Mouse (Mus musculus): ENCODE data around the gene Cblc. TPM values are rescaled to one million over a fixed set of nuclear protein-coding genes. Genes with fewer than 3 reads are reported as not detected.

Gene Cblc
- polyA plus RNA-seq, 1 experiment from 2014 or later: not detected

GRCm38 (mm10) chr7:19743791-19744190, 52.8 kb downstream of the Cblc start:
- no peaks in the 10 kb centered on the region for H3K27me3 ChIP-seq (replicated peaks; ENCODE audit: control insufficient read depth, insufficient read depth, low read length)
- H3K27ac ChIP-seq (ENCODE audit: low read length): no peak overlapping the region
- no peaks in the 10 kb centered on the region for H3K36me3 ChIP-seq (ENCODE audit: control insufficient read depth, insufficient read depth)
- no peak overlapping the region for H3K9ac ChIP-seq (replicated peaks; ENCODE audit: low read depth, low read length)
- H3K4me2 ChIP-seq (ENCODE audit: low read length): no peak overlapping the region
- WGBS: 93% methylated on average over 6 of the region's 6 CpGs
- H3K9me3 ChIP-seq (ENCODE audit: control insufficient read depth, low read length): no peaks in the 10 kb centered on the region
- no peak overlapping the region for H3K4me3 ChIP-seq (replicated peaks; ENCODE audit: low read length)
- no peak for ATAC-seq
- peaks cover 23% of the 10 kb centered on the region for H3K4me1 ChIP-seq (replicated peaks; ENCODE audit: control insufficient read depth, insufficient read depth, low read length)

GRCm38 (mm10) chr7:19742468-19742867, 54.1 kb downstream of the Cblc start:
- Histone ChIP-seq H3K27ac (ENCODE audit: low read length) (no peak overlapping the region), H3K4me1 (replicated peaks; ENCODE audit: control insufficient read depth, insufficient read depth, low read length) (peaks cover 11% of the 10 kb centered on the region), H3K9ac (replicated peaks; ENCODE audit: low read depth, low read length) (no peak overlapping the region), H3K27me3 (replicated peaks; ENCODE audit: control insufficient read depth, insufficient read depth, low read length) (no peaks in the 10 kb centered on the region), H3K36me3 (ENCODE audit: control insufficient read depth, insufficient read depth) (peaks cover 2% of the 10 kb centered on the region; the same call in 1 of the 2 replicates), H3K4me2 (ENCODE audit: low read length) (no peak overlapping the region), H3K4me3 (replicated peaks; ENCODE audit: low read length) (no peak overlapping the region), H3K9me3 (ENCODE audit: control insufficient read depth, low read length) (no peaks in the 10 kb centered on the region)
- ATAC-seq: no peak
- 69% methylated on average over 5 of the region's 5 CpGs for WGBS

- Histone ChIP-seq H3K36me3 (ENCODE audit: control insufficient read depth, insufficient read depth) (peaks cover 6% of the 10 kb centered on the region; the same call in 1 of the 2 replicates), H3K9ac (replicated peaks; ENCODE audit: low read depth, low read length) (no peak overlapping the region), H3K4me2 (ENCODE audit: low read length) (no peak overlapping the region), H3K9me3 (ENCODE audit: control insufficient read depth, low read length) (no peaks in the 10 kb centered on the region), H3K4me1 (replicated peaks; ENCODE audit: control insufficient read depth, insufficient read depth, low read length) (peaks cover 2% of the 10 kb centered on the region), H3K27me3 (replicated peaks; ENCODE audit: control insufficient read depth, insufficient read depth, low read length) (no peaks in the 10 kb centered on the region), H3K27ac (ENCODE audit: low read length) (no peak overlapping the region), H3K4me3 (replicated peaks; ENCODE audit: low read length) (no peak overlapping the region)
- 21% methylated on average over 8 of the region's 8 CpGs for WGBS
- no peak for ATAC-seq
Measured at GRCm38 (mm10) chr7:19741329-19742031, 55.1 kb downstream of the Cblc start.

GRCm38 (mm10) chr7:19740269-19740668, 56.3 kb downstream of the Cblc start:
- Histone ChIP-seq H3K27me3 (replicated peaks; ENCODE audit: control insufficient read depth, insufficient read depth, low read length) (no peaks in the 10 kb centered on the region), H3K4me2 (ENCODE audit: low read length) (no peak overlapping the region), H3K9me3 (ENCODE audit: control insufficient read depth, low read length) (no peaks in the 10 kb centered on the region), H3K27ac (ENCODE audit: low read length) (no peak overlapping the region), H3K4me1 (replicated peaks; ENCODE audit: control insufficient read depth, insufficient read depth, low read length) (no peaks in the 10 kb centered on the region), H3K36me3 (ENCODE audit: control insufficient read depth, insufficient read depth) (peaks cover 6% of the 10 kb centered on the region; the same call in 1 of the 2 replicates), H3K4me3 (replicated peaks; ENCODE audit: low read length) (no peak overlapping the region), H3K9ac (replicated peaks; ENCODE audit: low read depth, low read length) (no peak overlapping the region)
- 91% methylated on average over 11 of the region's 11 CpGs for WGBS
- ATAC-seq: no peak

- H3K4me1 ChIP-seq (replicated peaks; ENCODE audit: control insufficient read depth, insufficient read depth, low read length): no peaks in the 10 kb centered on the region
- no peak overlapping the region for H3K9ac ChIP-seq (replicated peaks; ENCODE audit: low read depth, low read length)
- H3K27me3 ChIP-seq (replicated peaks; ENCODE audit: control insufficient read depth, insufficient read depth, low read length): no peaks in the 10 kb centered on the region
- H3K36me3 ChIP-seq (ENCODE audit: control insufficient read depth, insufficient read depth): peaks cover 7% of the 10 kb centered on the region; the same call in 1 of the 2 replicates
- H3K9me3 ChIP-seq (ENCODE audit: control insufficient read depth, low read length): no peaks in the 10 kb centered on the region
- ATAC-seq: no peak
- no peak overlapping the region for H3K27ac ChIP-seq (ENCODE audit: low read length)
- WGBS: 89% methylated on average over 3 of the region's 3 CpGs
- H3K4me2 ChIP-seq (ENCODE audit: low read length): no peak overlapping the region
- H3K4me3 ChIP-seq (replicated peaks; ENCODE audit: low read length): no peak overlapping the region
Measured at GRCm38 (mm10) chr7:19738771-19739170, 57.8 kb downstream of the Cblc start.

- 91% methylated on average over 15 of the region's 16 CpGs for WGBS
- Histone ChIP-seq H3K27ac (ENCODE audit: low read length) (no peak overlapping the region), H3K4me3 (replicated peaks; ENCODE audit: low read length) (no peak overlapping the region), H3K9me3 (ENCODE audit: control insufficient read depth, low read length) (no peaks in the 10 kb centered on the region), H3K4me1 (replicated peaks; ENCODE audit: control insufficient read depth, insufficient read depth, low read length) (no peaks in the 10 kb centered on the region), H3K27me3 (replicated peaks; ENCODE audit: control insufficient read depth, insufficient read depth, low read length) (no peaks in the 10 kb centered on the region), H3K4me2 (ENCODE audit: low read length) (no peak overlapping the region), H3K36me3 (ENCODE audit: control insufficient read depth, insufficient read depth) (peaks cover 12% of the 10 kb centered on the region; the same call in 1 of the 2 replicates), H3K9ac (replicated peaks; ENCODE audit: low read depth, low read length) (no peak overlapping the region)
- ATAC-seq: no peak
Measured at GRCm38 (mm10) chr7:19736389-19737057, 60.1 kb downstream of the Cblc start.

GRCm38 (mm10) chr7:19734178-19734666, 62.4 kb downstream of the Cblc start:
- no peak for ATAC-seq
- Histone ChIP-seq H3K4me3 (replicated peaks; ENCODE audit: low read length) (no peak overlapping the region), H3K9ac (replicated peaks; ENCODE audit: low read depth, low read length) (no peak overlapping the region), H3K9me3 (ENCODE audit: control insufficient read depth, low read length) (no peaks in the 10 kb centered on the region), H3K4me1 (replicated peaks; ENCODE audit: control insufficient read depth, insufficient read depth, low read length) (no peaks in the 10 kb centered on the region), H3K4me2 (ENCODE audit: low read length) (no peak overlapping the region), H3K36me3 (ENCODE audit: control insufficient read depth, insufficient read depth) (peaks cover 28% of the 10 kb centered on the region; the same call in 1 of the 2 replicates), H3K27ac (ENCODE audit: low read length) (no peak overlapping the region), H3K27me3 (replicated peaks; ENCODE audit: control insufficient read depth, insufficient read depth, low read length) (no peaks in the 10 kb centered on the region)
- WGBS: 88% methylated on average over 10 of the region's 10 CpGs

Other genes with a start within 250 kb of the Cblc start
- gene Ppp1r37, start 233.7 kb downstream of the Cblc start, polyA plus RNA-seq (2015; fragmentation: Nextera tagmentation; extraction: Ambion mirVana): 31.9 and 38.8 TPM in 2 replicates
- 0.26 TPM in 1 of 2 replicates, not detected in the other for gene Zfp296, start 219.5 kb downstream of the Cblc start, polyA plus RNA-seq (2015; fragmentation: Nextera tagmentation; extraction: Ambion mirVana)
- 120 and 124 TPM in 2 replicates for gene Gemin7, start 219.2 kb downstream of the Cblc start, polyA plus RNA-seq (2015; fragmentation: Nextera tagmentation; extraction: Ambion mirVana)
- gene Clasrp, start 192.3 kb downstream of the Cblc start, polyA plus RNA-seq (2015; fragmentation: Nextera tagmentation; extraction: Ambion mirVana): 57.2 and 57.6 TPM in 2 replicates
- gene Relb, start 167.4 kb downstream of the Cblc start, polyA plus RNA-seq (2015; fragmentation: Nextera tagmentation; extraction: Ambion mirVana): 3.9 and 4.5 TPM in 2 replicates
- gene Clptm1, start 131.8 kb downstream of the Cblc start, polyA plus RNA-seq (2015; fragmentation: Nextera tagmentation; extraction: Ambion mirVana): 91.2 and 92.5 TPM in 2 replicates
- gene Apoc2, start 118.9 kb downstream of the Cblc start, polyA plus RNA-seq (2015; fragmentation: Nextera tagmentation; extraction: Ambion mirVana): not detected in 2 replicates
- not detected in 2 replicates for gene Gm44805, start 115.4 kb downstream of the Cblc start, polyA plus RNA-seq (2015; fragmentation: Nextera tagmentation; extraction: Ambion mirVana)
- gene Apoc4, start 115.3 kb downstream of the Cblc start, polyA plus RNA-seq (2015; fragmentation: Nextera tagmentation; extraction: Ambion mirVana): not detected in 2 replicates
- gene Apoc1, start 104.1 kb downstream of the Cblc start, polyA plus RNA-seq (2015; fragmentation: Nextera tagmentation; extraction: Ambion mirVana): 0.58 and 1.8 TPM in 2 replicates
- gene Apoe, start 97.6 kb downstream of the Cblc start, polyA plus RNA-seq (2015; fragmentation: Nextera tagmentation; extraction: Ambion mirVana): 269 and 326 TPM in 2 replicates
- 109 TPM in 2 replicates for gene Tomm40, start 81.4 kb downstream of the Cblc start, polyA plus RNA-seq (2015; fragmentation: Nextera tagmentation; extraction: Ambion mirVana)
- gene Nectin2, start 46.3 kb downstream of the Cblc start, polyA plus RNA-seq (2015; fragmentation: Nextera tagmentation; extraction: Ambion mirVana): 42.3 and 48.4 TPM in 2 replicates
- 7.9 and 8.8 TPM in 2 replicates for gene Bcam, start 25.8 kb downstream of the Cblc start, polyA plus RNA-seq (2015; fragmentation: Nextera tagmentation; extraction: Ambion mirVana)
- gene Bcl3, start 26.0 kb upstream of the Cblc start, polyA plus RNA-seq (2015; fragmentation: Nextera tagmentation; extraction: Ambion mirVana): 0.30 and 0.92 TPM in 2 replicates
- 8.8 and 11.8 TPM in 2 replicates for gene Gm19345, start 55.2 kb upstream of the Cblc start, polyA plus RNA-seq (2015; fragmentation: Nextera tagmentation; extraction: Ambion mirVana)
- 0.46 and 0.77 TPM in 2 replicates for gene Ceacam16, start 64.5 kb upstream of the Cblc start, polyA plus RNA-seq (2015; fragmentation: Nextera tagmentation; extraction: Ambion mirVana)
- gene Ceacam19, start 91.2 kb upstream of the Cblc start, polyA plus RNA-seq (2015; fragmentation: Nextera tagmentation; extraction: Ambion mirVana): not detected in 2 replicates
- 7.6 and 10.3 TPM in 2 replicates for gene Pvr, start 124.4 kb upstream of the Cblc start, polyA plus RNA-seq (2015; fragmentation: Nextera tagmentation; extraction: Ambion mirVana)
- not detected in 2 replicates for gene Igsf23, start 153.9 kb upstream of the Cblc start, polyA plus RNA-seq (2015; fragmentation: Nextera tagmentation; extraction: Ambion mirVana)
- not detected in 2 replicates for gene Ceacam20, start 168.6 kb upstream of the Cblc start, polyA plus RNA-seq (2015; fragmentation: Nextera tagmentation; extraction: Ambion mirVana)
- not detected in 2 replicates for gene Nlrp9b, start 194.7 kb upstream of the Cblc start, polyA plus RNA-seq (2015; fragmentation: Nextera tagmentation; extraction: Ambion mirVana)

Data from forebrain, embryonic 16.5 days (tissue).